Mouse (Mus musculus) common myeloid progenitor, adult 5-6 weeks (primary cell): Measurements from ENCODE around the gene Opcml. TPM values are rescaled to one million over a fixed set of nuclear protein-coding genes. Genes with fewer than 3 reads are reported as not detected.

Source experiments
- ATAC-seq: replicated peaks from 2 replicates; pipeline ENCODE4 v1.8.0; 2016; ENCODE audit warnings: low read depth, mild to moderate bottlenecking, moderate TSS enrichment, inconsistent platforms; ENCODE audit not compliant: poor library complexity, severe bottlenecking
- total RNA-seq: library from RNA; stranded (forward); fragments of 200-1000, 187-1606 nt; gene quantifications from 2 replicates; pipeline ENCODE4 v1.2.3, GENCODE M21; 2017

Opcml gene
- total RNA-seq, 1 experiment from 2014 or later, result not detected

DNA sequence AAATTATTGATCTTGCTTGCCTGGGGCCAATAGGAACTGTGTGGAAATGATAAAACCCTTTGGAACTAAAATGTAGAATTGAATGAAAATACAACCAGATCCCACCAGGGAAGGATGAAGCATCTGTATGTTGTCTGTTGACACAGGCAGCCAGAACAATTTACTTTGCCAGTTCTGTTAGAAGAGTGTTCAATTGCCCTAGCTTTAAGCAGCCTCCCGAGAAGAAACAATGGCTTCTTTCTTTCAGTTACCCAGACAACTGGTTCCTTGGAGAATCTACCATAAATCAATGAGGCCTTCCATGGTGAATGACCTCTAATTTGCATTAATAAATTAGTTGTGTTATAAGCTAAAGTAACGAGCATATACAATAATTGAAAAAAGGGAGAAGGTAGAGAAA lies 346.0 kb downstream of the Opcml start:
- ATAC-seq, result no peak

DNA sequence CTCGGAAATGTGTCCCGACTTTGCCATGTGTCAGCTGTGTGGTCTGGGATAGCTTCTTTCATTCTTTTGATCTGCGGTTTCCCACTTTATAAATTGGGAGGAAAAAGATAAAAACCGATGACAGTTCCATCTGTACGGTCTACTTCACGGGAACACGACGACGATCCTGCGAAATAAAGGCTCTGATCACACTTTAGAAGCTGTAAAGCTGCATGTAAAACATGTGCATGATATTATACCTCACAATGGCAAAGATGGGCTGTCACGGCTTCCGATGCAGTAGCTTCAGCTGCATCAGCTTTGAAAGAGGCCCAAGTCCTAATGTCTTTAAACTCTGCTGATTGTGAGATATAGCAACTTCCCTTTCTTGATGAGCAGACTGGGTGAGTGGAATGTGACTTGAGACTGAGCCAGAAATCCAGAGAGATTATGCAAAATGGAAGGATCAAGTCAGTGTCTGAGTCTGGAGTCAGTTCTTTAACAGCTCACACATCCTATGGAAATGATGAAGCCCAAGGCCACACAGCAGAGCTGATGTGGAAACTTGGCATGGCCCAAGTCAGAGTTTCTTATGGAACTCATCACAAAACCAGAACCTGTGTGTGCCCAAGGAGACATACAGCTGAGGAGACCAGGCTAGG lies 349.5 kb downstream of the Opcml start:
- no peak for ATAC-seq

DNA sequence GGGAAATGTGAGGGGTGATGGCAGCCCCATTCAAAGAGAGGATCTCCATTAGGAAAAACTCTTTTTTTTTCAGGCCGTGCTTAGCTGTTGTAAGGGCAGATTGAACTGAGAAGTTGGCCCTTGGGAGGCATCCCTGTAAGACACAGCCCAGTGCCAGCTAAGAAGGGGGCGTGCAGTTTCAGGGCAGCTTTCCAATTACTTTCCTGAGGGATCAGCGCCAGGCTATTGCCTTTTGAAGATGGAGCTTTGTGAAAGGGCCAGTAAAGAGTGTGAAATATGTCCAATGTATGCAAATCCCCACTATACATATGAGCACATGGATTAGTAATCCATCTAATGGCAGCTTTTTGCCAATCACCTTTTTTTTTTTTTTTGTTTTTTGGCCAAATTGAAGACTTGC lies 358.9 kb downstream of the Opcml start:
- no peak for ATAC-seq

DNA sequence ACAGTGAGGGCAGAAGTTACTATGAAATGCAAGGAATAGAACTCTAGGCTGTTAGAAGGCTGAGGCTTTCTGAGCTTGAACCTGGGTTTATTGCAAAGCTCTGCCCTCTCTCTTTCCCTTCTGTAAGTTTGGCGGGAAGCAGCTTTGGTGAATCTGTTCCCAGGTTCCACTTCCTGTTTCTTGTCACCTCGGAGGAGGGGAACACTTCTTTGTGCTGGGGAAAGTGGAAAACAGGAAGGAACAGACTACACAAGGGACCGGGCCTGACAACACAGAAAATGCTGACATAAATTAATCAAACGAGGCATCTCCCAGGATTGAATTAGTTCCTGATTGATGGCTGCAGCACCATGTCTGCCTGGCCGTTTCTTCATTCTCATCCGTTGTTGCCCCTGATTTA lies 363.2 kb downstream of the Opcml start:
- ATAC-seq, result 0 out of 2 replicates have a peak, but pooled peaks have one; percentile 36

DNA sequence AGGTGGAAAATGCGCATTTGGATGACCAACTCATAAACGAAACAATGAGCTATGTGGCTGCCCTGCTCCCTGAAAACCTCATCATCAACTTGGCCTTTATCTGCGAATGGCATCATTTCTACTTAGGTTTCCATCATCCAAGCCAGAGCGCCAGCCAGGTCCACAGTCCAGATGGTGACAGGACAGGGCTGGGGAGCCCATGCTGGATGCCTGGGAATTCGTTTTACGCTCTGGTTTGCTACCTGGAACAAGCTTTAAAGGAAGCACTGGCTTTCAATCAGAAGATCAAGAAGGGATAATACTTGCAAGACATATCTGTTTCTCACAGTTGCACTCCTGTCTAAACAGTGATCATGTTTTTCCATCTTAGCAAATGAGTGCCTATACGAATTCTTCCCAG lies 366.5 kb downstream of the Opcml start:
- no peak for ATAC-seq

DNA sequence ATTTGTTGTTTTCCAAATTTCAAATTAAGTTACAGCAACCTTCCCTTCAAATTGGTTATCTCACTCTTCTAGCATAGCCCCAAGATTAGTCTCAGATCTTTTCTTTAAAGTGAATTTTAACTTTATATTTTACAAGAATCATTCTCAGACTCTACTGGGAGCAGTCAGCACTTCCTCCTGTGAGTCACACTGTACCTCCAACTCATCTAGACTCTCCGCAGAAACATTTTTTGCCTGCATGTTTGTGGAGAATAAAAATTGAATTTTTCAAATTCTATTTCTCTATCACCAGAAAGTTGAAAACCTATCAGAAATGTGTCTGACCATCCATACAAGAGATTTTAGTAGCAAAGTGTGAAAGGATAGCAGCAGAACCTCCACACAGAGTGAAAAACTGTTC lies 370.4 kb downstream of the Opcml start:
- ATAC-seq, result no peak

DNA sequence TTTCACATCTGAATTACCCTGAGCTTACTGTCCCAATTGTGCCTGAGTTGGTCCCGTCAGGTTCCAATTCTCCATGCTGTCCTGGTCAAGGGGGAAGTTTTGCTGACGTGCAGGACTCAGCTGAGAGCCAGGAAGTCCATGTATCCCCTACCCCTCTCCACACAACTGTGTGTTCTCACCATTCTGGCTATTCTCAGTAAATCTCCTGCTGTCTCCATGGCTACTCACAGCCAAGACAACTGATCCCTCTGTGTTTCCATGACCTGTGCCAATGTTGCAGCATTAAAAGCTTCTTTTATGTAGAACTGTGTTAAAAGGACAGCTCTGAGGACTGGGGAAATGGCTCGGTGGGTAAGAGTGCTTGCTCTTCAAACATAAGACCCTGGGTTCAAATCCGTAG lies 373.4 kb downstream of the Opcml start:
- ATAC-seq, result no peak

DNA sequence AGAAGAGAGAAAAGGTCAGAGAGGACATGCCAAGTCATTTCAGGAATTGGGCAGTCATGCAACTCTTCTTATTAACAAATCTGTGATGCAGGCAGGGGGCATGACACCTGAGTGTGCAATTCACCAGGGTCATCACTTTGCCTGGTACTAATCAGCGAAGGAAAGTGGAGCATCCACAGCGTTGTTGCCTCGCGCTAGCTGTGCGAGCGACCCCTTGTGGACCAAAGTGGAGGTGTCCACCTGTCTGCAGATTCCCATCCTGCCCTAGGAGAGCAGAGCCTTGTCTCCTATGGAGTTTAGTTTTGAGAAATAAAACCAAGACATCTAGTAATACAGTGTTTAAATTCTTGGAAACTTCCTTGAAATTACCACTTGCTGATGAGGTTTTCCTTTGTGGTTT lies 381.3 kb downstream of the Opcml start:
- ATAC-seq, result peak; percentile 76; the same call in 1 of the 2 replicates

DNA sequence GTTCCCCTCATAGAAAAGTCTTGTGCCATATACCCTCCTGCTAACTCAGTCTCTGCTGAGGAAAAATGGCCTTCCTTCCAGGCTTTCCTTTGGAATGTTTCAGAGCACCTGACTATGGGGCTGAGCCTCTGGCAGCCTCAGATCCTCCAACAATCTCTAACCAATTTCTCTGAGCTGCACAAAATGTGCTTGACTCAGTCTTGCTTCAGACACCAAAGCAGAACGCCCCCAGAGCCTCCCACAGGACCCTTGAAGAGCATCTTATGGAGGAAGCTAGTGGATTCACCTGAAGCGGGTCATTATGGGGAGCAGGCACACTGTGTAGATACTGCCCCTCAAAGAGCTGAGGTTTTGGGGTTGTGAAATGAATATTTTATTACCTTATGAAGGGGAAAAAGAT lies 386.5 kb downstream of the Opcml start:
- no peak for ATAC-seq

DNA sequence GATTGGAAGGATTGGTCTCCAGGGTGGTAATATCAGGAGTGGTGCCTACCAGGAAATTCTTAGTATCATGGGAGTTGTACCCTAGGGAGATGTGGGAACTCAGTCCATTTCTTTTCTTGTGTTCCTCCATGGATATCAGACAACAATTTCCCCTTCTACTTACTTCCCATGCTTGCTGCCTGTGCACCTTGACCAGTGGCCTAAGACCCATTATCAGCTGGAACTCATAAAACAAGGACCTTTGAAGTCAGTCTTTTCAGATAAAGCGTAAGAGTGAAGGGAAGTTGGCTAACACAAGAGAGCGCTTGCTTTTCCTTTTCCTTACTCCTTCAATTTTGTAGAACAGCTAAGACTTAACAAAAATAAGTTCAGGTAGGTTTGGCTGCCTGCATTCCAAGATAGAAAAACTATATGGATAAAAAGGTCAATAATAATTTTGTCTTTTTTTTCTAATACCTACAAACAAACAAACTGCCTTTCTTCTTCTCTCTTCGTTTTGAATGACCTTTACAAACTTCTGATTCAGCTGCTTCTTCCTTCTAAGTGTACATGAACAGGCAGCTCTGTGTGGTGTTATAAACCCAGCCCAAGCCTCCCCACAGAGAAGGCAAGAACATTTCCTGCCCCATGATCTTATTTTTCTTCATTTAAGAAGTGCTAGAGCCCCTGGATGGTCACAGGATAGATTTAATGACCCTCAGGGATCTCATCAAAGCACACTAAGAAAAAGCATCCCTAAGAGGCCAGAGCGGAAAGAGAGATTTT lies 387.7 kb downstream of the Opcml start:
- ATAC-seq, result no peak

DNA sequence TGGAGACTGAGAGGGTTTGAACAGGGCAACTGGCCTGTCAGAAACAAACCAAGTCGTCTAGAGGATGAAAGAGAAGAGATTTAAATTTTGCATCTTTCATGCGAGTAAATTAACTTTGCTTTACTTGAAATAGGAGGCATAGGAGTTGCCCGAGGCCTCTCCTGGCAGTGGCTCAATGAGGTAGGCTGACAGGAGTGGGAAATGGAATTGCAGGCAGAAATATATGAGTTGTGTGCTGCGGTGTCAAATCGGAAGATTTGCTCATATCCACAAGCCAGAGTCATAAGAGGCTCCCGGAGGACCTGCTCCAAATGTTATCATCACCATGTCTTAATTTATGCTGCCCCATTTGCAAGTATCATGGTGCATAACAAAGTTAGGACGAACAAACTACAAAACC lies 391.3 kb downstream of the Opcml start:
- ATAC-seq, result no peak

DNA sequence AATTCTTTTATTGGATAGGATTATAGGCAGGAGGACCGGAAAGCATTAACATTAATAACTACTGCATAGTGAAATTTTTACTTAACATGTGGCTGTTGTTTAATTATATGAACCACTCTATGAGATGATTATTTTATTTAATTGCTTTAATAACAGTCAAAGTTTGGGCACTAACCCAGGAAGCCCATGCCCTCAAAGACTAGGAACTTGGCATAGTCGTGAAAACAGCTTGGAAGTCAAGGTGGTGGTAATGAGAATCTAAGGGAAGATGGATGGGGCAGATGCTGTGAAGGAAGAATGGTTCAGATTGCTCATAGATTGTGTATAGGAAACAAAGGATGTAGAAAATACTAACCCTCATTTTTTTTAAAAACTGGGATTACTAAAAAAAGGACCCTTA lies 399.7 kb downstream of the Opcml start:
- no peak for ATAC-seq

DNA sequence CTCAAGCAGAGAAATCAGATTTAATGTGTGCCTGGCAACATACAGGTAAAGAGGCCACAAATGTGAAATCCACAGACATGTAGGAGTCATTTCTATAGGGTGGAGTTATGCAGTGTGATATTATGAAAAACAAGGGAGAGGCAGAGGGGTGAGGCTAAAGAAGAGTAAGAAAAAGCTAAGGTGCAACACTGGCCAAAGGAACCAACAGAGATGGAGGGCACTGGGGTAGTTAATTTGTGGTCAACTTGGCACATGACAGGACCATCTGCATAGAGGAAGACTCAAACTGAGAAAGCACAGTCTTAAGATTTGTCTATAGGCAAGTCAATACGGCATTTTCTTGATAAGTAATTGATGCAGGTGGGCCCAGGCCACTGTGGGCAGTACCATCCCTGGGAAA lies 400.2 kb downstream of the Opcml start:
- no peak for ATAC-seq

DNA sequence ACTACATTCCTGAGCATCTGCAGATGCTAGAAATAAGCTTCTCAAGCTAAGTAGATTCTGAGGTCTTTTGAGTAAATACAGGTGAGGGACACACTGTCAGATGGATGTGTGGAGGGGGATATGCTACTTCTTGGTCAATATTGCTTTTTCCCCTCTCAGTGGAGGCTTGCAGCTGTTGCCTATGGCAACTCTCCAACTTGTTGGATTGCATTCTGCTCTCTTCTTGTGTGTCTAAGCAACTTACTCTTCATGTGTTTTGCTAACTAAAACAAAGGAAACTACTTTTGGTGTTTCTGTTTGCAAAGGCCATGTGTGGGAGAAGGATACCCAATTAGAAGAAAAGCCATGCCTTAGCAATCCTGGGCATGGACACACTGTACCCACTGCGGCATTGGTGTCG lies 406.0 kb downstream of the Opcml start:
- no peak for ATAC-seq

DNA sequence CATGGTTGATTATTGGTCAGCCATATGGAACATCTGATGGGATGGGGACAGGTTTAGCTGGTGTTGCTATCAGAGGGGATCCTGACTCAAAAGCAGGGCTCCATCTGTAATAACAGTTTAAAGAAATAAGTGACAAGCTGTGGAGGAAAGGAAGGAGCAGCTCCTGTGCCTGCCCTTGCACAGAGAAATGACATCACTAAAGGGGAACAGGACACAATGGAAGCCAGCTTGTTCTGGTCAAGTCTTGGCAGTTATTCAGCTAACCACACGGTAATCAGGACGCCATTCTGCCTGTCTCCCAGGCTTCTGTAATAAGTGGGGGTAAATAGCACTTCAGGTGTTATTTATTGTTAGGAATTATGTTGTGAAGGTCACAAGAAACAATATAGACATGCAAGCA lies 406.5 kb downstream of the Opcml start:
- ATAC-seq, result no peak

DNA sequence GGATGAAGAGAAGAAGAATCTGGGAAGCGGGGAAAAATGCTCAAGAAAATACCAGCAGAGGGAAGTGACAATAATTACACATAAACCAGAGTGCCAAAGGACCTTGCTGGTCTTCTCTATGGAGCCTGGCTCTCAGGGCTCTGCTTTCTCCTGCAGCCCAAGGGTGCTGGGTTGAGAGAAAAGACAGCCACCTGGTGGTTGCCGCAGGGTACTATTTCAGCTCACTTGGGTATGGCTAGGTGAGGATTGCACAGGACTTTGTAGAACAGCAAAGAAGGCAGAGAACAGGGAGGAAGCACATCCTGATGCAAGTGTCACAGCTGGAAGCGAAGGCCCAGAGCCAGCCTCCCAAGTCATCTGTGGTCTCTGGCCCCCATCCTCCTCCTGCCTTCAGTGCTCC lies 407.1 kb downstream of the Opcml start:
- ATAC-seq, result 0 out of 2 replicates have a peak, but pooled peaks have one; percentile 58

DNA sequence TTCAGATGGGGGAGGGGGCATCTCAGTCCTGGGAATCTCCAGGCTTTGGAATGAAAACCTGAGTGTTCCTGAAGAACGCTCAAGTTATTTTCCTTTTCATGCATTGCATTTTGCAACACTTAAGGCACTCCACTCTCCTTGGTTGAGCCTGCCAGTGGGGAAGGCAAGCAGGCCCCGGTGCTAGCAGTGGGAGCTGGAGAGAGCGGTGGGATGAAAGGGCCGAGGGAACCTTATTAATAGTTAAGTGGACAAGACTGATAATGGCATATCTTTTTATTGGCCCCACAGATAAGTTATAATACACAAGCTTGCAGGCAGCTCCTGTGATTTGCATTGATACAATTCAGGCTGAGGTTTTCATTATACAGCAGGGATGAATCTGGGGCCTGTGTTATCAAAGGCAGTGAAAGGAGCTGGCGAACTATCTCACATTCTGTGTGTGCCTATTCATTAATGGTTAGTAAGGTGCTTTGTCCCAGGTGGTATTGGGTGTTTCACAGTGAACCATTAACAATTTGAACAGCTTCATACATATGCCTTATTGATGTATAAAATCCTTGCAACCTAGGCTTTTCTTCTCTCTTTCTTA lies 407.6 kb downstream of the Opcml start:
- ATAC-seq, result no peak

DNA sequence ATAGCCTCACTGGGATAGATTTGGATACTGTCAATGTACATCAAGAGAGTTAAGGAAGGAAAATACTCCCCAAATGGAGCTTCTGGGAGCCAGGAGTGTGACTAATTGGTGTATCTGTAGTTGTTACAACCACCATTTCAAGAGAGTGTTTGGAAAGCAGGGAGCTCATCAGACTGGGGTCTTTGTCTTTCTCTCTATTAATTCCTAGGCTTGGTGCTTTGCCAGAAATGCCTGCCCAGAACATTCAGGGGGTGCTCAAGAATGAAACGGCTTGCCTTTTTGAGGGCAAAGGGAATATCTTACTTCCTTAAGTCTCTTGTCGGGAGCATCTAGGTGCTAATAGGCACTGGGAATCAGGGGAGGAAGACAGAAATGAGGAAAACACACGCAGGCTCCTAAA lies 416.9 kb downstream of the Opcml start:
- ATAC-seq, result no peak

DNA sequence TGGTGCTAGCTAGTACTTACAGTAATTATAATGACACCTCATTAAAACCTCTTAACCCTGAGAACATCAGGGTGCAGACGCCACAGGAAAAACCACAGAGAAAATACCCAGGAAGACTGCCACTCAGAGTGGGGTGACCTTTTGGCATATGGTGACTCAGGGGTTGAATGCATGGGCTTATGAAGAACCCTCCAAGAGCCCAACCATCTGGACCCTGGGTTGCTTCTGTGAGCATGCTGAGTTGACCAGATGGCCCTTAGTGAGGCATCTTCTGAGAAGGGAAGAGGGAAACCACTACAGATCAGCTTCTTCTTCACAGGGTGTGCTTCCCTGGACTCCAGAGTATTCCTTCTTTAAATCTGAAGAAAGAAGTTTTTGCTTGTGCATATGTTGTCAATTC lies 418.1 kb downstream of the Opcml start:
- no peak for ATAC-seq

DNA sequence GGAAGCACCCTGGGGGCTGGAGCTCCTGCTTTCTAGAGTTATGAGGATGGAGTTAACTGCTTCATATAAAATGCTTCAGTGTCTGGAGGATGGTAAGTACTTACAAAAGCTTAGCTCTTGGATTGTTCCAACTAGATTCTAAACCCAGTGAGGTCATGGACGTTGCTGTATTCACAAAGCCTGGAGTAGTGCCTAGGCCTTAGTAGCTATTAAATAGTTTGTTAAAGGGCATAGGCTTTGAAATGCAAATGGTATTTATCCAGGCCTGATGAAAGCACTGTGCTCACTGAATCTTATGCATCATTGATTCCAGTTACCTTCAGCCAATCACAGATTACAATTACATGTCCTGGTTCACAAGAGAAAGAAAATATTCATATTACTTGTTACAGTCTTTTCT lies 421.3 kb downstream of the Opcml start:
- ATAC-seq, result no peak

DNA sequence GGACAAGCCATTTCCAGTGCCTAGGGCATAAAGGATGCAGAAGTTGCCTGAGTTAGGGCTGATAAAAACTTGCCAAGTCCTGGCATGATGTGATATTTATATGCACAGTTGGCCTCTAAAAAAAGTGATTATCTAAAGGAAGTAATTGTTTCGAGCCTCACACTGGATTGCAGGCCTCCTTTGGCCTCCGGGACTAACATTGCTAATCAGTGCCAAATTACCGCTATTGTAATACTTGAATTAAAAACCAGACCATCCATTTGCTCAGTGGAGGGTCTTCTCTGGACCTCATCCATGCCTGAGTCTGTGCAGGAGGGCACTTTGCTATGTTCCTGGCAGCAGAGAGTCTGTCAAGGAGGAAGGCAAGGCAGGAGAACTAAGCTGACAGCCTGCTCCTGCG lies 423.3 kb downstream of the Opcml start:
- no peak for ATAC-seq
